ENCODE assay signal across 27 mouse cellular contexts in the genomic region with DNA sequence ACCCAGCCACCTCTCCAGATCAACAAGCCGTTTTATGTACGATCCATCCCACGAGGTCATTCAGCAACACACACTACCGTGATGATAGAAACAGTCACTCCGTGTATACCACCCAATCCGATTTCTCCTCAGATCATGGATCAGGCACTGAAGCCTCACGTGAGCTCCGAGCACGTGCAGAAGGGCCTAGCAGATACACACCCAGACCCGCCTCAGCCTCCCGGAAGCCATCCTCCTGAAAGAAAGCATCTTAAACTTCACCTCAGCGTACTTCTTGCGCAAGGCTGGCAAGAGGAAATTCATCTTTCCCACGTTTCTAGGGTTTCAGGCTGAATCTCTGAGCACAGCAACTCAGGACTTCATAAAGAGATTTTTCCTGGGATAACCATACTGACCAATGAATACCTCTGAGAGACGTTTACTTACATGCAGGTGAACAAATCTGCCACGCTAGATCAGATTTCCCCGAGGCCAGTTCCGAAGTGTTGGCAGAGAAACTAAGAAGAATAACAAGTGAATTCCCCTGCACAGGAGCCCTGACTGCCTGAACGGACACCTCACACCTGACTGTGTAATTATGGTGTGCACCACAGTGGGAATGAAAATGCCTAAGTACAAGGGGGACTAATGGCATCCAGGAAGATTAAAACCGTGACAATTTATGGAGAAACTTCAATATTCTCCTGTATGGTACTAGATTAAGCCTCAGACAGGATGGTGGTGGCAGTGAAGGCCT. TPM values are rescaled to one million over a fixed set of nuclear protein-coding genes. Genes with fewer than 3 reads are reported as not detected.
DNase-seq lines count a peak whose midpoint lies in the region; ATAC-seq lines count a peak whose summit lies in the region.
"Had no signal": no experiment of that assay in that cellular context is flagged by ENCODE, and none has a peak within 500 bp of the region (broad histone marks: within the 10 kb centered on the region; RNA-seq: fewer than 3 reads in every experiment).

No protein-coding gene starts in this region.

- H3K9me3 ChIP-seq in kidney, embryonic 16.5 days (ENCODE audit: low read length): no peaks in the 10 kb centered on the region
- no peaks in the 10 kb centered on the region for H3K9me3 ChIP-seq in kidney, embryonic 14.5 days (ENCODE audit: control insufficient read depth, low read length)
- H3K9me3 ChIP-seq in embryonic facial prominence, embryonic 13.5 days: no peaks in the 10 kb centered on the region
- H3K9me3 ChIP-seq: forebrain, embryonic 10.5 days; forebrain, embryonic 13.5 days; hindbrain, embryonic 10.5 days; hindbrain, embryonic 13.5 days; intestine, embryonic 15.5 days had no signal

- H3K36me3 ChIP-seq in kidney, embryonic 16.5 days (ENCODE audit: insufficient read depth, low read length): no peaks in the 10 kb centered on the region
- H3K36me3 ChIP-seq in kidney, embryonic 14.5 days (ENCODE audit: control insufficient read depth, insufficient read depth, low read length): no peaks in the 10 kb centered on the region
- no peaks in the 10 kb centered on the region for H3K36me3 ChIP-seq in embryonic facial prominence, embryonic 13.5 days
- H3K36me3 ChIP-seq: forebrain, embryonic 10.5 days; hindbrain, embryonic 13.5 days; intestine, embryonic 15.5 days had no signal

- H3K4me1 ChIP-seq in kidney, embryonic 16.5 days (ENCODE audit: insufficient read depth, low read length): peaks cover 14% of the 10 kb centered on the region
- H3K4me1 ChIP-seq in kidney, embryonic 14.5 days (ENCODE audit: control insufficient read depth, insufficient read depth, low read length): no peaks in the 10 kb centered on the region; the same call in 1 of the 2 replicates
- no peaks in the 10 kb centered on the region for H3K4me1 ChIP-seq in embryonic facial prominence, embryonic 13.5 days
- H3K4me1 ChIP-seq: forebrain, embryonic 13.5 days; hindbrain, embryonic 13.5 days had no signal

- H3K27me3 ChIP-seq in kidney, embryonic 16.5 days (ENCODE audit: insufficient read depth, low read length): no peaks in the 10 kb centered on the region
- no peaks in the 10 kb centered on the region for H3K27me3 ChIP-seq in kidney, embryonic 14.5 days (ENCODE audit: control insufficient read depth, insufficient read depth, low read length)
- no peaks in the 10 kb centered on the region for H3K27me3 ChIP-seq in embryonic facial prominence, embryonic 13.5 days
- H3K27me3 ChIP-seq: forebrain, embryonic 13.5 days; hindbrain, embryonic 13.5 days; intestine, embryonic 15.5 days had no signal

- peak overlapping the region; percentile 31; the same call in 1 of the 2 replicates for H3K27ac ChIP-seq in kidney, embryonic 16.5 days (ENCODE audit: low read length)
- no peak overlapping the region; the same call in 1 of the 2 replicates for H3K27ac ChIP-seq in kidney, embryonic 14.5 days (ENCODE audit: low read depth, low read length)
- H3K27ac ChIP-seq in embryonic facial prominence, embryonic 13.5 days: no peak overlapping the region
- H3K27ac ChIP-seq: forebrain, embryonic 10.5 days; forebrain, embryonic 13.5 days; gastrocnemius, adult 2 months; hindbrain, embryonic 10.5 days; hindbrain, embryonic 13.5 days; intestine, embryonic 15.5 days had no signal

- WGBS in kidney, embryonic 16.5 days: 62% methylated on average over 20 of the region's 20 CpGs
- WGBS in kidney, embryonic 14.5 days: 67% methylated on average over 20 of the region's 20 CpGs
- 72% methylated on average over 20 of the region's 20 CpGs for WGBS in embryonic facial prominence, embryonic 13.5 days

- ATAC-seq in kidney, embryonic 16.5 days (ENCODE audit: low FRiP score, low TSS enrichment): no peak
- ATAC-seq in kidney, embryonic 14.5 days (ENCODE audit: low FRiP score, low TSS enrichment): no peak
- peak; percentile 76 for ATAC-seq in embryonic facial prominence, embryonic 13.5 days (ENCODE audit: insufficient number of reproducible peaks, insufficient read depth, low FRiP score, low TSS enrichment, low read depth)
- ATAC-seq: activated CD4-positive, CD25-positive, alpha-beta regulatory T cell, adult 4 months; CD4-positive, CD25-positive, alpha-beta regulatory T cell, adult 4 months; forebrain, embryonic 13.5 days; forebrain, embryonic 16.5 days; hindbrain, embryonic 16.5 days; intestine, embryonic 15.5 days had no signal

- H3K9ac ChIP-seq in kidney, embryonic 16.5 days (replicated peaks; ENCODE audit: low read length): no peak overlapping the region
- H3K9ac ChIP-seq in kidney, embryonic 14.5 days (ENCODE audit: low read depth, low read length): no peak overlapping the region
- no peak overlapping the region for H3K9ac ChIP-seq in embryonic facial prominence, embryonic 13.5 days
- H3K9ac ChIP-seq: forebrain, embryonic 13.5 days; hindbrain, embryonic 13.5 days; intestine, embryonic 15.5 days had no signal

- H3K4me3 ChIP-seq in kidney, embryonic 16.5 days (ENCODE audit: low read length): no peak overlapping the region
- H3K4me3 ChIP-seq in kidney, embryonic 14.5 days (ENCODE audit: low read length): no peak overlapping the region
- no peak overlapping the region for H3K4me3 ChIP-seq in embryonic facial prominence, embryonic 13.5 days
- H3K4me3 ChIP-seq: forebrain, embryonic 10.5 days; forebrain, embryonic 13.5 days; gastrocnemius, adult 2 months; hindbrain, embryonic 10.5 days; hindbrain, embryonic 13.5 days; intestine, embryonic 15.5 days had no signal

- no peak overlapping the region for H3K4me2 ChIP-seq in kidney, embryonic 16.5 days (replicated peaks; ENCODE audit: low read depth, low read length)
- no peak overlapping the region for H3K4me2 ChIP-seq in kidney, embryonic 14.5 days (replicated peaks; ENCODE audit: low read depth, low read length)
- no peak overlapping the region for H3K4me2 ChIP-seq in embryonic facial prominence, embryonic 13.5 days
- H3K4me2 ChIP-seq: forebrain, embryonic 13.5 days; heart, embryonic 11.5 days; hindbrain, embryonic 13.5 days; intestine, embryonic 15.5 days had no signal

- peak; percentile 65 for DNase-seq in R1 (ENCODE audit: low read depth, low spot score)
- DNase-seq in cerebellum, postnatal 4 days (ENCODE audit: low spot score in 2 of 2): no peak
- DNase-seq in layer of hippocampus, postnatal 10 days (ENCODE audit: low spot score in 2 of 2): no peak
- DNase-seq: adrenal gland, adult 8-10 months; adrenal gland, postnatal 25 days; cerebellum, adult 11-12 months; cerebellum, adult 8-10 months; cerebellum, postnatal 10 days; cerebellum, postnatal 36 days; gastrocnemius, adult 2 months; gastrocnemius, postnatal 14 days; heart, adult 11 months; heart, postnatal 36 days; kidney, adult 11 months had no signal

RNA-seq across cellular contexts. Expression of a gene that starts 54.1 kb away (rescaled TPM):
- 7.4 and 7.9 TPM in 2 replicates for polyA plus RNA-seq in kidney, embryonic 16.5 days (2015; fragmentation: Nextera tagmentation; extraction: Ambion mirVana)
- 5.4 and 12.2 TPM in 2 replicates for polyA plus RNA-seq in kidney, embryonic 14.5 days (2014; fragmentation: Nextera tagmentation; extraction: Ambion mirVana)
- 2.0 and 3.7 TPM in 2 replicates for polyA plus RNA-seq in embryonic facial prominence, embryonic 13.5 days (2015; fragmentation: Nextera tagmentation; extraction: Ambion mirVana)
- 1 to 10 TPM; 7.4 to 7.7 TPM for total RNA-seq in layer of hippocampus, postnatal 10 days (2021)
